Mouse (Mus musculus): Measurements from ENCODE around the gene Cmtm1. TPM values are rescaled to one million over a fixed set of nuclear protein-coding genes. Genes with fewer than 3 reads are reported as not detected.
"Not testable (repeated sequence)": the region's sequence is repeated elsewhere in the genome, so short reads cannot be mapped to it uniquely, and the experiment has no call there.

Cmtm1 gene
- polyA plus RNA-seq (2012; rRNA removed) (not detected in 2 replicates), polyA plus RNA-seq (2014; fragmentation: Nextera tagmentation; extraction: Ambion mirVana) (not detected in 2 replicates)

- not testable (repeated sequence) for H3K4me3 ChIP-seq (replicated peaks; ENCODE audit: low read length); H3K27ac ChIP-seq (replicated peaks; ENCODE audit: low read depth, low read length); H3K36me3 ChIP-seq (ENCODE audit: control insufficient read depth, insufficient read depth, low read length); H3K4me2 ChIP-seq (replicated peaks; ENCODE audit: low read depth, low read length, severe bottlenecking); ATAC-seq (ENCODE audit: low FRiP score, low read depth); H3K27me3 ChIP-seq (ENCODE audit: control insufficient read depth, insufficient read depth, low read length); H3K9ac ChIP-seq (ENCODE audit: low read depth, low read length, severe bottlenecking); DNase-seq (ENCODE audit: low spot score); H3K9me3 ChIP-seq (ENCODE audit: control insufficient read depth, low read length); H3K4me1 ChIP-seq (ENCODE audit: control insufficient read depth, insufficient read depth, low read length)
- WGBS: 84% methylated on average over 31 of the region's 36 CpGs
These were observed at the start of gene Cmtm1, which contains the start of gene Gm45711 for GRCm38 (mm10) chr8:104309441-104310155. Cmtm1 (minus strand) TSS chr8:104310145. Gm45711 (minus strand) TSS chr8:104310081.

- no peak overlapping the region for H3K9ac ChIP-seq (ENCODE audit: low read depth, low read length, severe bottlenecking)
- H3K4me3 ChIP-seq (replicated peaks; ENCODE audit: low read length): no peak overlapping the region
- H3K36me3 ChIP-seq (ENCODE audit: control insufficient read depth, insufficient read depth, low read length): peaks cover 37% of the 10 kb centered on the region
- no peak for TF ChIP-seq POLR2A (IDR thresholded peaks at IDR 0.05; ENCODE audit: borderline replicate concordance, extremely low read depth, insufficient read depth, insufficient read length)
- no peak overlapping the region for H3K27ac ChIP-seq (replicated peaks; ENCODE audit: low read depth, low read length)
- no peak for DNase-seq (ENCODE audit: low spot score)
- ATAC-seq (ENCODE audit: low FRiP score, low read depth): no peak
- no peaks in the 10 kb centered on the region for H3K4me1 ChIP-seq (ENCODE audit: control insufficient read depth, insufficient read depth, low read length)
- no peaks in the 10 kb centered on the region for H3K27me3 ChIP-seq (ENCODE audit: control insufficient read depth, insufficient read depth, low read length)
- no peak overlapping the region for H3K4me2 ChIP-seq (replicated peaks; ENCODE audit: low read depth, low read length, severe bottlenecking)
- H3K9me3 ChIP-seq (ENCODE audit: control insufficient read depth, low read length): no peaks in the 10 kb centered on the region
- WGBS: 82% methylated on average over 3 of the region's 3 CpGs
These were observed 48.7 kb upstream of the Cmtm1 start for GRCm38 (mm10) chr8:104358637-104359036.

- DNase-seq (ENCODE audit: low spot score) (no peak), ATAC-seq (ENCODE audit: low FRiP score, low read depth) (no peak)
- Histone ChIP-seq H3K4me2 (replicated peaks; ENCODE audit: low read depth, low read length, severe bottlenecking) (no peak overlapping the region), H3K4me1 (ENCODE audit: control insufficient read depth, insufficient read depth, low read length) (no peaks in the 10 kb centered on the region), H3K27ac (replicated peaks; ENCODE audit: low read depth, low read length) (no peak overlapping the region), H3K4me3 (replicated peaks; ENCODE audit: low read length) (no peak overlapping the region), H3K36me3 (ENCODE audit: control insufficient read depth, insufficient read depth, low read length) (peaks cover 40% of the 10 kb centered on the region), H3K9me3 (ENCODE audit: control insufficient read depth, low read length) (no peaks in the 10 kb centered on the region), H3K9ac (ENCODE audit: low read depth, low read length, severe bottlenecking) (no peak overlapping the region), H3K27me3 (ENCODE audit: control insufficient read depth, insufficient read depth, low read length) (no peaks in the 10 kb centered on the region)
- 94% methylated on average over 10 of the region's 10 CpGs for WGBS
- no peak for TF ChIP-seq POLR2A (IDR thresholded peaks at IDR 0.05; ENCODE audit: borderline replicate concordance, extremely low read depth, insufficient read depth, insufficient read length)
These were observed 44.6 kb upstream of the Cmtm1 start for GRCm38 (mm10) chr8:104354504-104354903.

GRCm38 (mm10) chr8:104353186-104353585, 43.2 kb upstream of the Cmtm1 start:
- Histone ChIP-seq H3K27me3 (ENCODE audit: control insufficient read depth, insufficient read depth, low read length) (no peaks in the 10 kb centered on the region), H3K4me3 (replicated peaks; ENCODE audit: low read length) (no peak overlapping the region), H3K36me3 (ENCODE audit: control insufficient read depth, insufficient read depth, low read length) (peaks cover 40% of the 10 kb centered on the region), H3K9ac (ENCODE audit: low read depth, low read length, severe bottlenecking) (no peak overlapping the region), H3K27ac (replicated peaks; ENCODE audit: low read depth, low read length) (no peak overlapping the region), H3K4me1 (ENCODE audit: control insufficient read depth, insufficient read depth, low read length) (no peaks in the 10 kb centered on the region), H3K4me2 (replicated peaks; ENCODE audit: low read depth, low read length, severe bottlenecking) (no peak overlapping the region), H3K9me3 (ENCODE audit: control insufficient read depth, low read length) (no peaks in the 10 kb centered on the region)
- DNase-seq (ENCODE audit: low spot score) (no peak), ATAC-seq (ENCODE audit: low FRiP score, low read depth) (no peak)
- WGBS: 74% methylated on average over 5 of the region's 5 CpGs
- no peak for TF ChIP-seq POLR2A (IDR thresholded peaks at IDR 0.05; ENCODE audit: borderline replicate concordance, extremely low read depth, insufficient read depth, insufficient read length)

GRCm38 (mm10) chr8:104350047-104350446, 40.1 kb upstream of the Cmtm1 start:
- WGBS: 86% methylated on average over 13 of the region's 13 CpGs
- H3K9ac ChIP-seq (ENCODE audit: low read depth, low read length, severe bottlenecking): no peak overlapping the region
- no peaks in the 10 kb centered on the region for H3K4me1 ChIP-seq (ENCODE audit: control insufficient read depth, insufficient read depth, low read length)
- no peak overlapping the region for H3K4me3 ChIP-seq (replicated peaks; ENCODE audit: low read length)
- no peak for ATAC-seq (ENCODE audit: low FRiP score, low read depth)
- H3K36me3 ChIP-seq (ENCODE audit: control insufficient read depth, insufficient read depth, low read length): peaks cover 54% of the 10 kb centered on the region
- H3K9me3 ChIP-seq (ENCODE audit: control insufficient read depth, low read length): no peaks in the 10 kb centered on the region
- no peaks in the 10 kb centered on the region for H3K27me3 ChIP-seq (ENCODE audit: control insufficient read depth, insufficient read depth, low read length)
- TF ChIP-seq POLR2A (IDR thresholded peaks at IDR 0.05; ENCODE audit: borderline replicate concordance, extremely low read depth, insufficient read depth, insufficient read length): no peak
- DNase-seq (ENCODE audit: low spot score): no peak
- no peak overlapping the region for H3K4me2 ChIP-seq (replicated peaks; ENCODE audit: low read depth, low read length, severe bottlenecking)
- no peak overlapping the region for H3K27ac ChIP-seq (replicated peaks; ENCODE audit: low read depth, low read length)

All from limb, embryonic 14.5 days (tissue).